Mouse (Mus musculus): Measurements from ENCODE around the gene Pex6. TPM values are rescaled to one million over a fixed set of nuclear protein-coding genes. Genes with fewer than 3 reads are reported as not detected.

Gene Pex6
- polyA plus RNA-seq, 1 experiment: 105 TPM

- no peaks in the 10 kb centered on the region for H3K27me3 ChIP-seq (ENCODE audit: control insufficient read depth, insufficient read depth, low read length)
- H3K36me3 ChIP-seq (ENCODE audit: control insufficient read depth, insufficient read depth, low read length): peaks cover 10% of the 10 kb centered on the region; the same call in 1 of the 2 replicates
- H3K27ac ChIP-seq (ENCODE audit: control insufficient read depth, insufficient read depth, low read length): no peak overlapping the region
Measured at GRCm38 (mm10) chr17:46674530-46675283, 36.6 kb upstream of the Pex6 start.

GRCm38 (mm10) chr17:46678416-46678815 lies 32.8 kb upstream of the Pex6 start, which contains the start of gene Mea1:
Gene Mea1, plus strand, starts transcription at chr17:46678793.
- Histone ChIP-seq H3K4me1 (replicated peaks; ENCODE audit: control insufficient read depth, insufficient read depth, low read length) (peaks cover 26% of the 10 kb centered on the region), H3K4me3 (ENCODE audit: control insufficient read depth, insufficient read depth, low read length) (no peak within 1 kb of the TSS), H3K27ac (ENCODE audit: control insufficient read depth, insufficient read depth, low read length) (no peak within 1 kb of the TSS), H3K36me3 (ENCODE audit: control insufficient read depth, insufficient read depth, low read length) (peaks cover 3% of the 10 kb centered on the region; the same call in 1 of the 2 replicates), H3K27me3 (ENCODE audit: control insufficient read depth, insufficient read depth, low read length) (no peaks in the 10 kb centered on the region)
- TF ChIP-seq POLR2A (IDR thresholded peaks at IDR 0.05; ENCODE audit: control insufficient read depth, extremely low read depth, insufficient read depth, low read length, poor library complexity) (no peak), CTCF (IDR thresholded peaks at IDR 0.05; ENCODE audit: borderline replicate concordance, control insufficient read depth, extremely low read depth, insufficient read depth, low read length, poor library complexity) (no peak)
- 92% methylated on average over 9 of the region's 9 CpGs for WGBS
- no peak for DNase-seq

More at GRCm38 (mm10) chr17:46674530-46675283, 36.6 kb upstream of the Pex6 start:
- no peak for TF ChIP-seq POLR2A (IDR thresholded peaks at IDR 0.05; ENCODE audit: control insufficient read depth, extremely low read depth, insufficient read depth, low read length, poor library complexity)
- DNase-seq: no peak
- Histone ChIP-seq H3K4me1 (replicated peaks; ENCODE audit: control insufficient read depth, insufficient read depth, low read length) (peaks cover 24% of the 10 kb centered on the region), H3K4me3 (ENCODE audit: control insufficient read depth, insufficient read depth, low read length) (peak overlapping the region; percentile 74)
- WGBS: 49% methylated on average over 15 of the region's 15 CpGs

GRCm38 (mm10) chr17:46678911-46679310 lies 32.4 kb upstream of the Pex6 start:
- DNase-seq: no peak
- 88% methylated on average over 9 of the region's 9 CpGs for WGBS
- TF ChIP-seq CTCF (IDR thresholded peaks at IDR 0.05; ENCODE audit: borderline replicate concordance, control insufficient read depth, extremely low read depth, insufficient read depth, low read length, poor library complexity) (no peak), POLR2A (IDR thresholded peaks at IDR 0.05; ENCODE audit: control insufficient read depth, extremely low read depth, insufficient read depth, low read length, poor library complexity) (no peak)
- no peak overlapping the region for H3K4me3 ChIP-seq (ENCODE audit: control insufficient read depth, insufficient read depth, low read length)
- H3K4me1 ChIP-seq (replicated peaks; ENCODE audit: control insufficient read depth, insufficient read depth, low read length): peaks cover 24% of the 10 kb centered on the region
- peaks cover 5% of the 10 kb centered on the region; the same call in 1 of the 2 replicates for H3K36me3 ChIP-seq (ENCODE audit: control insufficient read depth, insufficient read depth, low read length)
- H3K27me3 ChIP-seq (ENCODE audit: control insufficient read depth, insufficient read depth, low read length): no peaks in the 10 kb centered on the region
- no peak overlapping the region for H3K27ac ChIP-seq (ENCODE audit: control insufficient read depth, insufficient read depth, low read length)

GRCm38 (mm10) chr17:46679843-46680759 lies 31.2 kb upstream of the Pex6 start:
- Histone ChIP-seq H3K4me1 (replicated peaks; ENCODE audit: control insufficient read depth, insufficient read depth, low read length) (peaks cover 18% of the 10 kb centered on the region), H3K27ac (ENCODE audit: control insufficient read depth, insufficient read depth, low read length) (no peak overlapping the region), H3K27me3 (ENCODE audit: control insufficient read depth, insufficient read depth, low read length) (no peaks in the 10 kb centered on the region), H3K4me3 (ENCODE audit: control insufficient read depth, insufficient read depth, low read length) (peak overlapping the region; percentile 72), H3K36me3 (ENCODE audit: control insufficient read depth, insufficient read depth, low read length) (peaks cover 14% of the 10 kb centered on the region)
- TF ChIP-seq CTCF (IDR thresholded peaks at IDR 0.05; ENCODE audit: borderline replicate concordance, control insufficient read depth, extremely low read depth, insufficient read depth, low read length, poor library complexity): no peak
- TF ChIP-seq POLR2A (IDR thresholded peaks at IDR 0.05; ENCODE audit: control insufficient read depth, extremely low read depth, insufficient read depth, low read length, poor library complexity): no peak
- 2% methylated on average over 33 of the region's 34 CpGs for WGBS
- DNase-seq: peak; percentile 41

- 0 out of 2 replicates have a peak, but pooled peaks have one; percentile 28 for TF ChIP-seq POLR2A (IDR thresholded peaks at IDR 0.05; ENCODE audit: control insufficient read depth, extremely low read depth, insufficient read depth, low read length, poor library complexity)
- no peak for TF ChIP-seq CTCF (IDR thresholded peaks at IDR 0.05; ENCODE audit: borderline replicate concordance, control insufficient read depth, extremely low read depth, insufficient read depth, low read length, poor library complexity)
- 1% methylated on average over 49 of the region's 49 CpGs for WGBS
- Histone ChIP-seq H3K27ac (ENCODE audit: control insufficient read depth, insufficient read depth, low read length) (no peak within 1 kb of the TSS), H3K4me3 (ENCODE audit: control insufficient read depth, insufficient read depth, low read length) (peak within 1 kb of the TSS; percentile 72), H3K36me3 (ENCODE audit: control insufficient read depth, insufficient read depth, low read length) (peaks cover 18% of the 10 kb centered on the region), H3K4me1 (replicated peaks; ENCODE audit: control insufficient read depth, insufficient read depth, low read length) (peaks cover 20% of the 10 kb centered on the region), H3K27me3 (ENCODE audit: control insufficient read depth, insufficient read depth, low read length) (no peaks in the 10 kb centered on the region)
- peak; percentile 97 for DNase-seq
Measured at GRCm38 (mm10) chr17:46680760-46681373, 30.4 kb upstream of the Pex6 start, which contains the start of gene Klhdc3. Gene Klhdc3, minus strand, starts transcription at chr17:46680914.

Measured in thymus, adult 2 months (tissue).